Mouse (Mus musculus) myocyte (in vitro differentiated cells): ENCODE measurements at regions not wholly inside any gene's neighbourhood (a gene's known extent, or its start where the extent isn't known, plus 50 kb on each side); places are given as distances from the start of the nearest gene placed in this dataset.
"Not testable (repeated sequence)": the region's sequence is repeated elsewhere in the genome, so short reads cannot be mapped to it uniquely, and the experiment has no call there.

Experiments used
- H3K27me3 ChIP-seq: one replicate; pipeline ENCODE4 v1.6.1; 2011; ENCODE audit not compliant: control insufficient read depth, insufficient read depth, insufficient read length
- H3K36me3 ChIP-seq: one replicate; pipeline ENCODE4 v1.6.1; 2011; ENCODE audit not compliant: control insufficient read depth, insufficient read depth
- H3K4me2 ChIP-seq: one replicate; pipeline ENCODE4 v1.6.1; 2011; ENCODE audit warnings: low read depth, control low read depth
- H3K4me3 ChIP-seq: one replicate; pipeline ENCODE4 v1.5.1; 2011; ENCODE audit warnings: mild to moderate bottlenecking, control low read depth, moderate library complexity
- H3K79me2 ChIP-seq: one replicate; pipeline ENCODE4 v1.6.1; 2011; ENCODE audit not compliant: control insufficient read depth, insufficient read depth
- H3ac ChIP-seq: one replicate; pipeline ENCODE4 v1.6.1; 2011; ENCODE audit not compliant: control insufficient read depth, insufficient read length
- CEBPB ChIP-seq: IDR thresholded peaks from 2 replicates; pipeline ENCODE4 v1.6.1; 2011; ENCODE audit warnings: mild to moderate bottlenecking, moderate library complexity; ENCODE audit not compliant: poor library complexity, insufficient read depth, severe bottlenecking
- E2F4 ChIP-seq: IDR thresholded peaks from one replicate; pipeline ENCODE4 v1.6.1; 2011; ENCODE audit warnings: mild to moderate bottlenecking, control low read depth, moderate library complexity; ENCODE audit not compliant: insufficient read depth
- MAX ChIP-seq: IDR thresholded peaks from one replicate; pipeline ENCODE4 v1.6.1; 2011; ENCODE audit warnings: low read depth, mild to moderate bottlenecking, control low read depth
- MYOD1 ChIP-seq, 3 experiments: IDR thresholded peaks; one replicate each; pipeline ENCODE4 v1.6.1; 2011; ENCODE audit warnings: control low read depth in 2 of 3, low read depth in 2 of 3, mild to moderate bottlenecking in 2 of 3, moderate library complexity in 1 of 3; ENCODE audit not compliant: insufficient read length in 2 of 3, control insufficient read depth in 1 of 3
- MYOG ChIP-seq, 3 experiments: IDR thresholded peaks; one replicate each; pipeline ENCODE4 v1.6.1; 2011; ENCODE audit warnings: control low read depth in 2 of 3, low read depth in 2 of 3, mild to moderate bottlenecking in 2 of 3; ENCODE audit not compliant: insufficient read length in 2 of 3, control insufficient read depth in 1 of 3, insufficient read depth in 1 of 3
- POLR2A ChIP-seq: IDR thresholded peaks from one replicate; pipeline ENCODE4 v1.6.1; 2011; ENCODE audit warnings: low read depth, mild to moderate bottlenecking, control low read depth, moderate library complexity; ENCODE audit not compliant: insufficient read length
- POLR2AphosphoS2 ChIP-seq: IDR thresholded peaks from one replicate; pipeline ENCODE4 v1.6.1; 2011; ENCODE audit warnings: low read depth, control low read depth; ENCODE audit not compliant: insufficient read length
- REST ChIP-seq: IDR thresholded peaks from one replicate; pipeline ENCODE4 v1.6.1; 2011; ENCODE audit warnings: mild to moderate bottlenecking, control low read depth, moderate library complexity; ENCODE audit not compliant: insufficient read depth, insufficient read length
- SRF ChIP-seq: IDR thresholded peaks from one replicate; pipeline ENCODE4 v1.6.1; 2011; ENCODE audit warnings: low read depth; ENCODE audit not compliant: control insufficient read depth, insufficient read length
- TCF12 ChIP-seq: IDR thresholded peaks from one replicate; pipeline ENCODE4 v1.6.1; 2011; ENCODE audit warnings: mild to moderate bottlenecking, control low read depth; ENCODE audit not compliant: poor library complexity, insufficient read depth, severe bottlenecking
- TCF3 ChIP-seq: IDR thresholded peaks from one replicate; pipeline ENCODE4 v1.6.1; 2011; ENCODE audit warnings: low read depth, control low read depth; ENCODE audit not compliant: insufficient read length
- USF1 ChIP-seq: IDR thresholded peaks from one replicate; pipeline ENCODE4 v1.6.1; 2011; ENCODE audit warnings: low read depth, mild to moderate bottlenecking, control low read depth, moderate library complexity

DNA sequence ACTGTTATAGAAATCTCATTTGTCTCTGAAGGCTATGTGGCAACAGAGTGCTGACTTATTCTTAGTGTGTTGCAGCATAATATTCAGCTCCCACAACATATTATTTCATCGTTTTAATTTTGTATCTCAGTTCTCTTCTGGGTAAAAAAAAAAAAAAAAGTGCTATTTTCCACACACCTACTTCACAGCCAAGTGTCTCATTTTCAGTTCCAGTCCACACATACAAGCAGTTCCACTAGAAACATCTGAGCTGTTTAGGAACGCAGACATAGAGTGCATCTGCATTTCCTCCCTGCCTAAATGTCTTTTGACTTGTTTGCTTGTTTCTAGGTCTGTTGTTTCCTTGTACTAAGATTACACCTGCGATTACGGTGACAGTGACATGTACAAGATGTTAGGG is 328.3 kb downstream of the Casp12 start:
- Histone ChIP-seq H3K4me2 (no peak overlapping the region), H3K79me2 (no peaks in the 10 kb centered on the region), H3ac (no peak overlapping the region), H3K36me3 (no peaks in the 10 kb centered on the region), H3K4me3 (no peak overlapping the region), H3K27me3 (no peaks in the 10 kb centered on the region)
- TF ChIP-seq E2F4 = no peak

GRCm38 (mm10) chr9:5708482-5708881 is 363.3 kb downstream of the Casp12 start:
- Histone ChIP-seq H3K79me2 (no peaks in the 10 kb centered on the region), H3K27me3 (no peaks in the 10 kb centered on the region), H3K36me3 (no peaks in the 10 kb centered on the region), H3ac (no peak overlapping the region), H3K4me3 (no peak overlapping the region), H3K4me2 (no peak overlapping the region)
- no peak for TF ChIP-seq USF1
- no peak for TF ChIP-seq MYOD1 (IDR thresholded peaks at IDR 0.05; ENCODE audit: control insufficient read depth in 1 of 3, insufficient read length in 2 of 3, low read depth in 2 of 3)
- TF ChIP-seq TCF3 = no peak
- no peak for TF ChIP-seq TCF12
- no peak for TF ChIP-seq POLR2AphosphoS2
- TF ChIP-seq CEBPB = no peak
- no peak for TF ChIP-seq REST
- TF ChIP-seq MYOG (IDR thresholded peaks at IDR 0.05; ENCODE audit: control insufficient read depth in 1 of 3, insufficient read depth in 1 of 3, insufficient read length in 2 of 3, low read depth in 2 of 3) = no peak

GRCm38 (mm10) chr9:5709480-5709879 is 364.2 kb downstream of the Casp12 start:
- Histone ChIP-seq H3K4me3 (no peak overlapping the region), H3K79me2 (no peaks in the 10 kb centered on the region), H3K27me3 (no peaks in the 10 kb centered on the region), H3K4me2 (no peak overlapping the region), H3K36me3 (no peaks in the 10 kb centered on the region), H3ac (no peak overlapping the region)
- TF ChIP-seq REST (no peak), E2F4 (no peak), MYOG (IDR thresholded peaks at IDR 0.05; ENCODE audit: control insufficient read depth in 1 of 3, insufficient read depth in 1 of 3, insufficient read length in 2 of 3, low read depth in 2 of 3) (no peak), POLR2A (no peak), MAX (no peak), CEBPB (no peak), USF1 (no peak), TCF3 (no peak), POLR2AphosphoS2 (no peak), TCF12 (no peak), SRF (no peak), MYOD1 (IDR thresholded peaks at IDR 0.05; ENCODE audit: control insufficient read depth in 1 of 3, insufficient read length in 2 of 3, low read depth in 2 of 3) (no peak)

DNA sequence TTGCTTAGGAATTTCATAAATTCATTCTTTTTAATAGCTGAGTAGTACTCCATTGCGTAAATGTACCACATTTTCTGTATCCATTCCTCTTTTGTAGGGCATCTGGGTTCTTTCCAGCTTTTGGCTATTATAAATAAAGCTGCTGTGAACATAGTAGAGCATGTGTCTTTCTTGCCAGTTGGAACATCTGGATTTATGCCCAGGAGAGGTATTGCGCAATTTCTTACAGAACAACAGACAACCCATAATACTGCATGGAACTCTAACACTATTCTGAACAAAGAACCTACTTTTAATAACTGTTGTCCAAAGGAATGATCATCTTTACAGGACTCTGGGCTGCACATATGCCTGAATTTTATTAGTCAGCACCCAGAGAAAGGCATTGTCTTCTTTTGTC is 373.4 kb downstream of the Casp12 start:
- not testable (repeated sequence) for H3K27me3 ChIP-seq, H3K4me3 ChIP-seq, H3ac ChIP-seq, H3K4me2 ChIP-seq, H3K79me2 ChIP-seq, H3K36me3 ChIP-seq
- TF ChIP-seq CEBPB = peak; percentile 57; the same call in 1 of the 2 replicates

- H3ac ChIP-seq = no peak overlapping the region
- TF ChIP-seq SRF (no peak), POLR2A (no peak), TCF3 (no peak), REST (no peak), TCF12 (no peak), USF1 (no peak)
- H3K27me3 ChIP-seq = no peaks in the 10 kb centered on the region
- H3K4me3 ChIP-seq = no peak overlapping the region
- no peak overlapping the region for H3K4me2 ChIP-seq
- H3K79me2 ChIP-seq = no peaks in the 10 kb centered on the region
- H3K36me3 ChIP-seq = no peaks in the 10 kb centered on the region
Observed at GRCm38 (mm10) chr9:5728843-5729242, 383.6 kb downstream of the Casp12 start.

- Histone ChIP-seq H3ac (no peak overlapping the region), H3K27me3 (no peaks in the 10 kb centered on the region), H3K79me2 (no peaks in the 10 kb centered on the region), H3K36me3 (no peaks in the 10 kb centered on the region), H3K4me3 (no peak overlapping the region), H3K4me2 (no peak overlapping the region)
- TF ChIP-seq E2F4 (no peak), MYOD1 (IDR thresholded peaks at IDR 0.05; ENCODE audit: control insufficient read depth in 1 of 3, insufficient read length in 2 of 3, low read depth in 2 of 3) (no peak), USF1 (no peak), TCF3 (no peak), TCF12 (no peak), POLR2AphosphoS2 (no peak), SRF (no peak), CEBPB (no peak), POLR2A (no peak), MAX (no peak), REST (no peak), MYOG (IDR thresholded peaks at IDR 0.05; ENCODE audit: control insufficient read depth in 1 of 3, insufficient read depth in 1 of 3, insufficient read length in 2 of 3, low read depth in 2 of 3) (no peak)
Observed at GRCm38 (mm10) chr9:5752686-5753301, 407.6 kb downstream of the Casp12 start.
